Mouse (Mus musculus) liver, postnatal 0 days (tissue): ENCODE measurements around the gene Dpf3.

Experiments used
- CTCF ChIP-seq: sonication (generic); IDR thresholded peaks from 2 replicates; pipeline ENCODE4 v1.5.1; 2016; ENCODE audit warnings: antibody characterized with exemption, low read depth
- EP300 ChIP-seq: IDR thresholded peaks from 2 replicates; pipeline ENCODE4 v1.6.1; 2016; ENCODE audit warnings: antibody characterized with exemption, low read depth, mild to moderate bottlenecking

DNA sequence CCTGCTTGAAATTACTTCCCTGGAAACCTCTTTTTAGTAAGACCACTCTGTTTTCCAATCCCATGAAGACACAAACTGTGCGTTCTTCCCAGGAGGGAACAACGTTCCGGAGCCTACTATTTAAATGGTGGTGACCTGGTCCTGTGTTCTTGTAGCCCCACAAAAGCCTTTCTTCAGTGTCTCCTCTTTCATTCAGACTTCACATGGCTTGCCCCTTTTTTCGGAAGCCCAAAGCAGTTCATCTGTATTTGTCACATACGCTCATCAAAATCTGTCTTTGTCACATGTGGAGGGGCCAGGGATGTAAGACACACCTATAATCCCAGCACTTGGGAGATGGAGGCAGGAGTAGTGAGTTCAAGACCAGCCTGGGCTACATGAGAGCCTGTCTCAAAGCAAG lies 73.8 kb downstream of the Dpf3 start:
- no peak for TF ChIP-seq CTCF
- no peak for TF ChIP-seq EP300
